Comparison of ENCODE assay signal across 8 mouse cellular contexts in genomic region chr12:85869423-85869822, GRCm38 (mm10). TPM values are rescaled to one million over a fixed set of nuclear protein-coding genes. Genes with fewer than 3 reads are reported as not detected.
A peak's percentile ranks its signal among the peaks of the same experiment; 100 is the strongest.
DNase-seq lines count a peak whose midpoint lies in the region; ATAC-seq lines count a peak whose summit lies in the region.
"Had no signal": no experiment of that assay in that cellular context is flagged by ENCODE, and none has a peak within 500 bp of the region (broad histone marks: within the 10 kb centered on the region; RNA-seq: fewer than 3 reads in every experiment).

No protein-coding gene starts in this region.

- no peak overlapping the region for H3K4me2 ChIP-seq in forebrain, embryonic 13.5 days

- peak; percentile 21 for DNase-seq in MN1 (ENCODE audit: low spot score)
- peak; percentile 34 for DNase-seq in adrenal gland, adult 8-10 months
- DNase-seq in heart, postnatal 10 days: peak; percentile 70 to 73
- peak; percentile 61 for DNase-seq in lung, postnatal 14 days
- no peak for DNase-seq in natural killer cell, adult 2 months (ENCODE audit: low spot score in 2 of 2)

- H3K4me1 ChIP-seq in forebrain, embryonic 13.5 days: peaks cover 9% of the 10 kb centered on the region

- H3K9me3 ChIP-seq in forebrain, embryonic 13.5 days (replicated peaks): no peaks in the 10 kb centered on the region

- peak; percentile 66; the same call in 1 of the 2 replicates for ATAC-seq in forebrain, embryonic 13.5 days
- no peak for ATAC-seq in granulocyte monocyte progenitor cell, adult 5-6 weeks (replicated peaks; ENCODE audit: poor library complexity, severe bottlenecking)

- peaks cover 1% of the 10 kb centered on the region; the same call in 1 of the 2 replicates for H3K36me3 ChIP-seq in forebrain, embryonic 13.5 days (ENCODE audit: poor library complexity, severe bottlenecking)

- intact Hi-C loops in heart, postnatal 10 days (cut with DNase I): loop anchor here (5.0 kb wide), 1 partner anchor 153 kb away; no protein-coding TSS in a partner anchor

- 16% methylated on average over 6 of the region's 6 CpGs for WGBS in forebrain, embryonic 13.5 days

- H3K27me3 ChIP-seq in forebrain, embryonic 13.5 days: no peaks in the 10 kb centered on the region

- peak overlapping the region; percentile 44; the same call in 1 of the 2 replicates for H3K27ac ChIP-seq in forebrain, embryonic 13.5 days
- H3K27ac ChIP-seq: liver, embryonic 14.5 days had no signal

- no peak overlapping the region for H3K4me3 ChIP-seq in forebrain, embryonic 13.5 days

- peak overlapping the region; percentile 2; the same call in 1 of the 2 replicates for H3K9ac ChIP-seq in forebrain, embryonic 13.5 days
- H3K9ac ChIP-seq: liver, embryonic 14.5 days had no signal

RNA-seq across cellular contexts. Expression of gene Ttll5, which starts 45.0 kb away (rescaled TPM):
- total RNA-seq in adrenal gland, adult 8-10 months (2022): 10 to 100 TPM; 22.2 to 36.7 (median 27.8) TPM
- 12.0 and 15.2 TPM in 2 replicates for polyA plus RNA-seq in forebrain, embryonic 13.5 days (2015; fragmentation: Nextera tagmentation; extraction: Ambion mirVana)
- total RNA-seq in heart, postnatal 10 days (2021): 10 to 100 TPM; 14.2 to 15.3 TPM
- 25.0 and 36.1 TPM in 2 replicates for total RNA-seq in granulocyte monocyte progenitor cell, adult 5-6 weeks (2014; fragmentation: Nextera tagmentation)
- 22.9 and 26.9 TPM in 2 replicates for total RNA-seq in granulocyte monocyte progenitor cell, adult 5-6 weeks (2017)

RNA-seq across cellular contexts. Expression of gene Erg28, which starts 45.1 kb away (rescaled TPM):
- 10 to 100 TPM; 34.9 to 54.8 (median 47.3) TPM for total RNA-seq in adrenal gland, adult 8-10 months (2022)
- 98.5 and 101 TPM in 2 replicates for polyA plus RNA-seq in forebrain, embryonic 13.5 days (2015; fragmentation: Nextera tagmentation; extraction: Ambion mirVana)
- total RNA-seq in heart, postnatal 10 days (2021): 10 to 100 TPM; 11.1 to 11.9 TPM
- total RNA-seq in granulocyte monocyte progenitor cell, adult 5-6 weeks (2014; fragmentation: Nextera tagmentation): 64.0 and 79.4 TPM in 2 replicates
- total RNA-seq in granulocyte monocyte progenitor cell, adult 5-6 weeks (2017): 82.2 and 90.4 TPM in 2 replicates

Comparison
In these comparisons a context has a peak if more than half of its experiments do, and no peak if none do; other contexts are left out.
1. DNase-seq: peak in MN1 (single experiment), adrenal gland, adult 8-10 months (single experiment), heart, postnatal 10 days (2 of 2) and lung, postnatal 14 days (single experiment); none in natural killer cell, adult 2 months (0 of 2).